Mouse (Mus musculus) heart, postnatal 10 days (tissue): ENCODE data around the gene Zranb2. TPM values are rescaled to one million over a fixed set of nuclear protein-coding genes. Genes with fewer than 3 reads are reported as not detected.

Experiments used
- DNase-seq, 2 experiments: peaks; one replicate each; pipeline ENCODE4 v3.0.0; 2021
- intact Hi-C: fragments of 180-260 bp; cut with DNase I; formaldehyde crosslinking; loops from one replicate; pipeline ENCODE4 v1.15.1; 2025
- total RNA-seq, 2 experiments: library from RNA; stranded (reverse); gene quantifications; 2 replicates each; pipeline ENCODE4 v1.2.3; 2021

Zranb2 gene
- total RNA-seq: 10 to 100 TPM; 45.8 to 53.6 TPM

DNA sequence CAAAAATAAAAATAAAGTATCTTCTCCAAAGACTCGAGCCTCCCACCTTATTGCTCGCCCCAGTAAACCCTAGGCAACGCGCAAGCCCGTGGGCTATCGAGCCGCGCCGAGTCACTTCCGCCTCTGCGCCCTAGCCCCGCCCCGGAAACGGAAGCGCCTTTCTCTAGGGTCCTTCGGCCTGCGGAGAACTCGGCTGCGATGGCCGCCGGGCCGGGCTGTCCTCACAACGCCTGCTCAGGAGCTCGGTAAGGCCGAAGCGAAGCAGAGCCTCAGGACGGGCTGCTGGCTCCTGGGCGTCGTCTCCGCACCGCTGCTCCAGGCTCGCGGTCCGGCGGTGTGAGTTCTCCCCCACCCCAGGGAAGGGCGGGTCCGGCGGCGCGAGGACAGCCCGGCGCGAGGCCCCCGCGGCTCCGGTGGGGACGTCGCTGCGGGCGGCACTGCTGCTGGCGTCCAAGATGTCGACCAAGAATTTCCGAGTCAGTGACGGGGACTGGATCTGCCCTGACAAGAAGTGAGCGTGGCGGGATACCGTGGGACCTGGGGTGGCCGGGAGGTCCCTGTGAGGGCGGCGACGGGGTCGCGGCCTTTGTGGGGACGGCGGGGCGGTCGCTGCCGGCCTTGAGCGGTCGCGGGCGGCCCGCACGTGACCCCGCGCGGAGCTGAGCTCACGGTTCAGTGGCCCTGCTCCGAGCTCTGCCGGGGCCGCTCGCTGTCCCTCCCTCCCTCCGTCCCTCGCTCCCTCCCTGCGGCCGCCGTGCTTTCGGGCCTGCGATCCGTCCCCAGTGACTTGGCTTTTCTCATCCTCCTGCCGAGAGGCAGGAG lies at the start of gene Zranb2:
Zranb2 (plus strand) TSS at position 197 of the 822 bp plus-strand sequence.
- intact Hi-C loops: loop anchor here (10.0 kb wide), 1 partner anchor 501 kb away; the partner anchor contains the start of genes Lrrc40 and Srsf11
- DNase-seq: peak; percentile 95 to 97

DNA sequence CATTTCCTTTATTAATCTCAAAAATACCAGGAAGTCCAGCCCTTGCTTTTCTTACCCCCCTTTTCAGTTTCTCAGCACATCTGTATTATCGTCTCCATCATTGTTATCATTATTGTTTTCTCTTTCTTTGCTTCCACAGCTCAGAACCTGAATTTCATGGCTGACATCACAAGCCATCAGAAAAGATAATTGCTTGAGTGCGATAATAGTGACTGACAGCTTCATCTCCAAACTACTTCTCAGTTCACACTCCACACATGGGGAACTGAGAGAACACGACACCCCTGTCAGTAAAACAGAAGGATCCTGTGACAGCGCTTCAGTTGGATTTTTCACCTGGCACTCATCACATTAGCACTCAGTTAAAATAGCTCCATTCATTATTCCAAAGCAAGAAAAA lies 41.9 kb upstream of the Zranb2 start:
- intact Hi-C loops: no loop called here
- no peak for DNase-seq

DNA sequence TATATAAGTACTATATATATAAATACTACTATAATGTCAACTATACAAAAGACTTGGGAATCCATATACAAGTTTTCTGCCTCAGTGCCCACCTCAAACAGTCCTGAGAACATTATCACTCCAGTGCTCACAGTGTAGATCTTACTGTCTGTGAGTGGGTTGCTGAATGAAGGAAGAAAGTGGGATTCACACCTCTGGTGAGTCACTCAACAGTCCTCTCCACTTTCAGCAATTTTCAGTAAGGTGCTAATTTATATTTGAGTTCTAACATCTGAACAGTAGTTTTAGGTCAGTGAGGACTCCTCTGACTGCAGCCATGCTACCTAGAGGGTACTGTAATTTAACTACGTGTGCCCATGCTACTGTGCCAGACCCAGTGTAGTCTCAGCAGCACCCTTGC lies 31.7 kb upstream of the Zranb2 start:
- DNase-seq: no peak
- intact Hi-C loops: no loop called here

DNA sequence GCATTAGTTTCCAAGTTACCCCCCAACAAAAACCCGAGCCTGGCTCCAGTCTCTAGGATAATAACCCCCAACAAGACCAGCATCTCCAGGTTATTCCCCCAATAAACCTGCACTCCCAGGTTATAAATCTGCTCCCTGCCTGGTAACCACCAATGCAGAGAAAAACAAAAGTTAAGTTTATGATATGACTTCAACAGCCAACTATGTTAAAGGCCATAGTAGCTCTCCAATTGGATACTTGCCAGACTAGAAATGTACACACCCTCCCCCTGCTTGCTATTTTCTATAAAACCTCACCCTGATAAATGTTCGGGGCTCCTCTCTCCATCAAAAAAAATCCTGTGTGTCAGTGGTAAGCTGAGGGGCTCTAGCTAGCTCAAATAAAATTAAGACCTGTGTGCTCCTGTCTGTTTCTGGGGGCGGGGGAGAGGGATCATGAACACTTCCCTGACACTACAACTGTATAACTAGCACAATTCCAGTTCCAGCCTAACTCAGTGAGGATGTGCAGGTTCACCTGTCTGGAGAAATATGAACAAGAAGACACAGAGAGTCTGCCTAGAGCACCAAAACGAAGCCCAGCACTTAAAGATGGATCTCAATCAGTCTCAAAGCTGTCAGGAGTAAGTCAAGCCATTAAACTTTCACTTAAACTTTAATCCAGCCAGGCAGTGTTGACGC lies 19.7 kb upstream of the Zranb2 start:
- intact Hi-C loops: no loop called here
- no peak for DNase-seq

DNA sequence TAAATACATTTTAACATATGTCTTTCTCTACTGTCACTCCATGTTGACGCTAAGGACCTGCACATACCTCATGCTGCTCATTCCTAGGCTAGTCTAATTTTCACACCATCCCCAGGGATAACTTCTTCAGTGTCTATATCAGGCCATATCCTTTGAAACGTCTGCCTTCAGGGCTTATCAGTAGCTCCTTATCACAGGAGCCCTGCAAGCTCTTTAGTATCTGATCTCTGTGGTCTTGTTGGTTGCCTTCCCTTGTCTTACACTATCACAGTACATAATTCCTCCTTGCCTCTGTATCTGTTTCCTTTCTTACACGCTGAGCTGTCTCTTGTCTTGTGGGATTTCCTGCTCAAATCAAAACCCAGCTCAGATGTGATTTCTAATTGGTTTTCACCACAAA lies 17.5 kb upstream of the Zranb2 start:
- intact Hi-C loops: no loop called here
- no peak for DNase-seq

DNA sequence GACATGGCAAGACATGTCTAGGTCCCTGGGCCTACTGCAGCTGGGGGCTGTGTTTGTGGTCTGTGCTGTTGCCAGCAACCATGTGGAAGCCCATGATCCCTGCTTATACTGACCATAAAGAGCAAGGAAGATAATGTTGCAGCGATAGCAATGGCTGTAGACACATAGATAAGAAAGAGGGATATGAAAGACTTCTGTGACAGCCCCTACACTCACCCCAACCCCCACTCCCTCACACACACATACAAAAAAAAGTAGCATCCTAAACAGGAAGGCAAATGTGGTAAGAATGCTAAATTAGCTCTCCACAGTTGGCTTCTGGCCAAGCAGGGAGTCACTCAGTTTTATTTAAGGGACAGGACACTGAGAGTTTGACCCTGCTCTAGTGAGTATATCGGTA lies 16.0 kb upstream of the Zranb2 start:
- intact Hi-C loops: no loop called here

DNA sequence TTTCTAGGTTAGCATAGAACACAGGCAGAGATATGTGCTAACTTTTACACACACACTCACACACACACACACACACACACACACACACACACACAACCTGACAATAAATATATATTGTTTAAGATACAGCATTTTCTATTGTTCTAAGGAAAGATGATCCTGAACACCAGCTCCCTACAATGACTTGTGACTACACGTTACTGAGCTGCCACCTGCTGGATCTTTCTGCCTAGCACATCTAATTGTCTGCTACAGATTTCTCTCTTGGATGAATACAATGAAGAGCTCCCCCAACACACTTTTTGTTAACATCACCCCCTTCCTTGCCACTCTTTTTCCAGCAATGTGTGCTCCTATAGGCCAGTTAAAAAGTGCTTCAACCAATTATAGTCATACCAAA lies 13.5 kb upstream of the Zranb2 start:
- intact Hi-C loops: loop anchor here (1.0 kb wide), 1 partner anchor 288 kb away; no protein-coding TSS in a partner anchor

More for the DNA sequence above, 16.0 kb upstream of the Zranb2 start:
- peak; percentile 18 to 29 for DNase-seq

DNA sequence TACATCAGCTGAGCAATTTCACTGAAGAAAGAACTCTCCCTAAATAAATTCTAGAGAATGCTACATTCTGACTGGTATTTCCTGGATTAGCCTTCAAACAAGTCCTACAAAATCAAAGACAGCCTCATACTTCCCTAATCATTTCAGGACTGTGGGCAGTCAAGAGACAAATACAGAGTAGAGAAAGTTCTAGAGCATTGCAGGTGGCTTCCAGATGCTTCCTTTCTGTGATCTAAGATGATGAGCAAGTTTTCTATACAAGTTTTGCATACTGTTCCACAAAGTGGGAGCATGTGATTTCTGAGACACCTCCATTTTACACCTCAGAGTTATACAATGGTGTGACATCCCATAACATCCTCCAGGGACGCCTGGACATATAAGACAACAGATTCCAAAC lies 10.1 kb upstream of the Zranb2 start:
- intact Hi-C loops: no loop called here
- no peak for DNase-seq

More for the DNA sequence above, 13.5 kb upstream of the Zranb2 start:
- peak; percentile 60 to 65 for DNase-seq

DNA sequence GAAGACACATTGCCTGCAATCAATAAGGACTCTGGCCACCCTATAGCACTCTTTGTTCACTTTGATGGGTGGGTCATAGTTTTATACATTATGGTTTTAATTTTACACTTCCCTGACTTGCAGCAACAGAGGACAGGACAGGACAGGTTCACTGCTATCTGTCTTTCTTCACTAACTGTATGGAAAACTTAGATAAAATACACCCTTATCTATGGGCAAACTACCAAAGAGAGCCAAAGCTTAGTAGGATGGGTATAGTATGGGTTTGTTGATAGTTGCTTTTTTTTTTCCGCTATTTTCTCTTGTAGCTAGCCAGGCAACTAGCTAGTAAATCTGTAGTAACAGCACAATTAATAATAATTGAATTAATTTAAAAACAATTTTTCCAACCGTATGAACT lies 2.4 kb upstream of the Zranb2 start:
- no peak for DNase-seq
- intact Hi-C loops: loop anchor here (10.0 kb wide), 1 partner anchor 503 kb away; the partner anchor contains the start of genes Lrrc40 and Srsf11

DNA sequence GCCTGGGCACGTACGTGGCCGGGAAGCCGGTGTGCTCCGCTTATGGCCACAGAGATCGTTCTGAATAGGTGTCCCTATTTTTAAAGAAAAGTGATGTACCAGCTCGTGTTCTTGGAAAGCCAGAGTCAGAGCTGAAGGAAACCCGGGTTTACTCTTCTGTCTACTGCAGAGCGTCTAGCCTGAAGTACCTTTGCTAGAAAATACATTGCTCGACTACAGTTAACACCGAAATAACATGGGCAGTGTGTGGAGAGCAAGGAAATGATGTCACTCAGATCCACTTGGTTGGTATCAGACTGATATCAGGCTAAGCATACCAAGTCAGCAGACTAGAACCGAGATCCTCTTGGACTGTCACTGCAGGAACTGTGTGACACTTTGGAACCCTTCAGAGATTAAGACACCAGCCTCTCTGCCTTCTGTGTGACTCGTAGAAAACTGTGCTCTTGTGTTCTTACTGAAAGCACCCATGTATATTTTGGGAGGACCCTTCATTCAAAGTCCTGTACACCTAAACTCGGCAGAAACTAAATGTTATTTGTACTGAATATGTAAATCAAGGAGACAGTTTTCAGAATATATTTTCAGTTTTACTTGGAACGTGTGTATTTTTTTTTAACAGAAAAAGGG lies 941 bp downstream of the Zranb2 start:
- intact Hi-C loops: loop anchor here (10.0 kb wide), 1 partner anchor 500 kb away; the partner anchor contains the start of genes Lrrc40 and Srsf11
- no peak for DNase-seq

DNA sequence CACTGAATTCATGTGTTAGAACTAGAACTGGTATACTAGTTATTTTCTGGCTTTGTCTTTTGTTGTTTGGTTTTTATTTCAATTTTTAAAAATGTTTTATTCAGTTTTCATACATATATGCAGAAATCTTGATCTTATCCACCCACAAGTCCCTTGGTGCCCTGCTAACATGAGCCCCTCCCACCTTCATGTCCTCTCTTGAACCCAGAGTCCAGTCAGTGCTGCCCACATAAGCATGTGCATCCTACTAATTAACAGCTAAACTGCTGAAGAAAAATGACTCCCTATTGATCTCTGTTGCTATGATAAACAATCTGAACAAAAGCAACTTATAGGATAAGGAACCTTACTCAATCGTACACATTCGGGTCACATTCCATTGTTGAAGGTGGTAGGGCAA lies 15.4 kb downstream of the Zranb2 start:
- intact Hi-C loops: no loop called here
- no peak for DNase-seq

DNA sequence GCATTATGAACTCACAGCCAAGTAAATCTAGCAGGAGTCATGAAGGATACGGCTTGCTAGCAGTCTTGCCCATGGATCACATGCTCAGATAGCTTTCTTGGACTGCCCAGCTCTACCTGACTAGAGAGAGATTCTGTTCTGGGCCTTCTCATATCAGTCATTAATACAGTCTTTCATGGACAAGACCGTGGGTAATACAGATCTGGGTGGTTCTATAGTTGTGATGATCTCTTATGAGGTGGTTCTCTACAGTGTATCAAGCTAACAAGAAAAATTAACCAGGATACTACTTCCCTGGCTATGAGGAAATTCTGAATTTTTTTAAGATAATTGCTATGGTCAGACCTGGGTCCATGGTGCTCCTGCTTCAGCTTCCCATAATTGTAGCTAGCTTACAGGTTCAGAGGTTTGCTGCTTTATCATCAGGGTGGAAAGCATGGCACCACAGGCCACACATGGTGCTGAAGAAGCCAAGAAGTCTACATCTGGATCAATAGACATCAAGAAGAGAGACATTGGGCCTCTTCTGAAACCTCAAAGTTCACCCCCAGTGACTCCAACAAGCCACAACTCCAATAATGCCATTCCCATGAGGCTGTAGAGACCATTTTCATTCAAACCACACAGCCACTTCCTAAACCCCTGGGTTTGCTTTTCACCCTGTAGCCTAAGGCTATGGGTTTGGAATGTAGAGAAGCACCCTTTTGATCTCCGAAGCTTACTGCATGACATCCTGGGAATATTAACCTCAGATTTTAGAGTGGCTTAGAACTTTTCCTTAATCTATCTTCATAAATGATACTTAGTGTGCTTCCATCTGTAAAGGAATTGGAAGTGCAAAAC lies 16.0 kb downstream of the Zranb2 start:
- intact Hi-C loops: no loop called here
- no peak for DNase-seq

DNA sequence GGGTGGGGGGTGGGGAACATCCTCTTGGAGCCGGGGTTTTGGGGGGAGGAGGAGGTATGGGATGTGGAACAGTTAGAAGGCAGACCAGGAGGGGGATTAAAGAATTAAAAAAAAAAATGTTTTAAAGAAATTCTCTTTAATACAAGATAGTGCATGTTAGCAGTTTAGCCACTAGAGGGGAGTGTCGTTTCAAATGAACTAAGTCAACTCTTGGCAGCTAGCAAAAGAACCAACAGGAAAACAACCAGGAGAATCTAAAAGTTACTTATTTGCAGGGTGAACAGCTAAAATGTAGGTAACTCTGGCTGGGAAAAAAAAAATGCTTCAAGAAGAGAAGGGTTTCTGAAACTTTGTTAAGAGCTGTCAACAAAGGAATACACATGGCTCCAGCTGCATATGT lies 31.2 kb downstream of the Zranb2 start:
- peak; percentile 19 to 51 for DNase-seq
- intact Hi-C loops: loop anchor here (1.0 to 10.0 kb wide), 3 partner anchors 152 to 510 kb away; no protein-coding TSS in a partner anchor

DNA sequence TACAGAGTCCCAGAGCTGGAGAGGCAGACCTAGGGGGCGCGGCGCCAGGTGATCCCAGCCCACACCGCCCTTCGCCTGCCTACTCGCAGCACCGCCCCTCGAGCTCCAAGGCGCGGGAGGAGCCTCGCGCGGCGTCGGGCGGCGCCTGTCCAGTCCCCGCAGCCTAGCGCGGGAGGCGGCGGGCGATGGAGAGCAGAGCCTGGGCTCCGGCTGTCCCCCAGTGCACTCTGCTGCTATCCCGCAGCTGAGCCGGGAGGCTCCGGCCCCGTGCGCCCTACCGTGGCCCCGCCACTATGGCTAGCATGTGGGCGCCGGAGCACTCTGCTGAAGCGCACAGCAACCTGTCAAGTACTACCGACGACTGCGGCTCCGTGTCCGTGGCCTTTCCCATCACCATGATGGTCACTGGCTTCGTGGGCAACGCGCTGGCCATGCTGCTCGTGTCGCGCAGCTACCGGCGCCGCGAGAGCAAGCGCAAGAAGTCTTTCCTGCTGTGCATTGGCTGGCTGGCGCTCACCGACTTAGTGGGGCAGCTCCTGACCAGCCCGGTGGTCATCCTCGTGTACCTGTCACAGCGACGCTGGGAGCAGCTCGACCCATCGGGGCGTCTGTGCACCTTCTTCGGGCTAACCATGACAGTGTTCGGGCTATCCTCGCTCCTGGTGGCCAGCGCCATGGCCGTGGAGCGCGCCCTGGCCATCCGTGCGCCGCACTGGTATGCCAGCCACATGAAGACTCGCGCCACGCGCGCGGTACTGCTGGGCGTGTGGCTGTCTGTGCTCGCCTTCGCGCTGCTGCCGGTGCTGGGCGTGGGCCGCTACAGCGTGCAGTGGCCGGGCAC lies 33.0 kb downstream of the Zranb2 start, which contains the start of gene Ptger3:
Ptger3 (plus strand) TSS at position 168 of the 841 bp plus-strand sequence.
- DNase-seq: peak; percentile 16
- intact Hi-C loops: loop anchor here (10.0 kb wide), 2 partner anchors 308 to 508 kb away; no protein-coding TSS in a partner anchor

DNA sequence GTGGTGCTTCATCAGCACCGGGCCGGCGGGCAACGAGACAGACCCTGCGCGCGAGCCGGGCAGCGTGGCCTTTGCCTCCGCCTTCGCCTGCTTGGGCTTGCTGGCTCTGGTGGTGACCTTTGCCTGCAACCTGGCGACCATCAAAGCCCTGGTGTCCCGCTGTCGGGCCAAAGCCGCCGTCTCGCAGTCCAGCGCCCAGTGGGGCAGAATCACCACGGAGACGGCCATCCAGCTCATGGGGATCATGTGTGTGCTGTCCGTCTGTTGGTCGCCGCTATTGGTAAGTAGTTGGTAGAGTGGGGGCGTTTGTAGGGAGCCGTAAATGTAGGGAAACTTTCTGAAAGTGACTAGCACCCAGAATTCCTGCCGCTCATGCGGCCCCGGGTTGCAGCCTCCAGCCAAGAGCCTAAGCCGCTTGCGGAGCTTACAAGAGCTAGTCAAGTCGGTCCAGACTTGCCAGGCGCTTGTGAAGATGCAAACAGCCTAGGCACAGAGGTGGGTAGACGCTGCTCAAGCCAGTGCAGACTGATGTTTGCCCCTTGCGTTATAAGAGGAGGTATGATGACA lies 33.7 kb downstream of the Zranb2 start:
- DNase-seq: peak; percentile 5 to 15
- intact Hi-C loops: loop anchor here (10.0 kb wide), 2 partner anchors 307 to 507 kb away; no protein-coding TSS in a partner anchor

DNA sequence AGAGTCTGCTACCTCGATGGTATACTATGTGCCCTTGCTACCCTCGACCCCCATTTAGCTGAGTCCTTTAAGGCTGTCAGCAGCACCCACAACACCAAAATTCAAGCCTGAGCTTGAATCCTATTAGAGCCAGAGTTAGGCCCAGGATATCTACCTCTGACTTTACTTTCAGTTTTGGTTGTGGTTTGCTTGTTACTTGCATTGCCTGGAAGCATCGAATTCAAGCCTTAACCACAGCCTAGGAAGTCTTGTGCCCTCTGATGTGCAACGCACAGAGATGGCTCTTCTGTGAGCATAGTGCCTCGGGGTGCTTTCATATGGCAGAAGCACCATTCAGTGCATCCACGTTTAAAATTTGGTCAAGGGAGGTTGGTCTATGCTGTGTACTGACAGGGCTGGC lies 38.1 kb downstream of the Zranb2 start:
- DNase-seq: no peak
- intact Hi-C loops: no loop called here

DNA sequence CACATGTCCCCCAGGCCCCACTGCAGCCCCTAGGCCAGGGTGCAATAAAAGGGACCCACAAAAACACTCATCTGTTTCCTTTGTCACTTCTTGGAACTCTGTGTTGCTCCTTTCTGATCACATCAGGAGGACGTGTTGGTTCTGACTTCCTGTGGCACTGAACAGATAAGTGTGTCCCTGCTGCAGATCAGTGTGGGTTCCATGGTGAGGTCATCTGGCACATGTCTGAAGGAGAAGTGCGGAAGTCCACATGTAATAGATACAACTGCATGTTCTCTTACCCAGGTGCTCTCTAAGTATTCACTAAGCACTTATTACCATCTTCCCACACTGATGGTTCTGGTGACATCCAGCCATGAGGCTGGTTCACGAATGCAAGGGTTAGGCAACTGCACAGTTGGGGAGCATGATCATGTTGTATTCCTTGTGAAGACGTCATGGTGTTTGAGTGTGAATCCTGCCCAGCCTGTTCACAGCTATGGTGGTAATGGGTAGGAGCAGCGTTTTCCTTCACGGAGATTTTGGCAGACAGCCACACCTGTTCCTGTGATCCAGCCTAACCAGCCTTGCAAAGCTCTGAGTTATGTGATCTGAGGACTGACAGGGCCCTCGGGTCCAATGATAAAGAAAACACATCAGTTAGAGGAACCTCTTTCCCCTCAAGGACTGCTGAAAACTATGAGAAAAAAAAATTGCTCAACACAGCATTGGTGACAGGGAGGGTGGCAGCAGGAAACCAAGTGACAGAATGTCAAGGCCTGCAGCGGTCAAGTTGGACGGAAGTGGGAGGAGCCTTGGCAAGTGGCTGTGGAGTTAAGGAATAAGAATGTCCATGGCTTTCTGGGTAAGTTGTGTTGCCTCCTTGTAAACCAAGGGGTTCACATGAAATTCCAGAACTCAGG lies 41.7 kb downstream of the Zranb2 start:
- DNase-seq: peak in 1 of 2 experiments; percentile 9
- intact Hi-C loops: no loop called here

DNA sequence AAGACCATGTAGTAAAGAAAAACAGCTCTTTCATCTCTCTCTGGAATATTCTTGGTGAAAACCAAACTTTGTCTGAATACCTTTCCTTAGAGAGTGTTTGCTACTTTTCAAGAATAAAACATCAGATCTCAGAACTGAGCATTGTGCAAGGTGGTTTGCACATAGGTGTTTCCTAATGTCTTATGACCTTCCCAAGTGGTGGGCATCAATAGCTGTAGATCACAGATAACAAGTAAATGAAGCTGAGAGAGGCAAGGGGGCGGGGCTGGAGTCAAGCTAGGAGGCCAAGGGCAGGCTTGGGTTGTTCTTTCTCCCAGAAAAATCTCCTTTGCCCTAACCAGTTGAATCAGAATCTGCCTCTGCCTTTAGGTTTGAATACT lies 42.4 kb downstream of the Zranb2 start:
- DNase-seq: no peak
- intact Hi-C loops: no loop called here
